Mouse (Mus musculus): ENCODE results near the gene Rufy1. TPM values are rescaled to one million over a fixed set of nuclear protein-coding genes. Genes with fewer than 3 reads are reported as not detected.

The Rufy1 gene
- total RNA-seq, 2 experiments from 2014 or later: 7.6 to 8.6 TPM

DNA sequence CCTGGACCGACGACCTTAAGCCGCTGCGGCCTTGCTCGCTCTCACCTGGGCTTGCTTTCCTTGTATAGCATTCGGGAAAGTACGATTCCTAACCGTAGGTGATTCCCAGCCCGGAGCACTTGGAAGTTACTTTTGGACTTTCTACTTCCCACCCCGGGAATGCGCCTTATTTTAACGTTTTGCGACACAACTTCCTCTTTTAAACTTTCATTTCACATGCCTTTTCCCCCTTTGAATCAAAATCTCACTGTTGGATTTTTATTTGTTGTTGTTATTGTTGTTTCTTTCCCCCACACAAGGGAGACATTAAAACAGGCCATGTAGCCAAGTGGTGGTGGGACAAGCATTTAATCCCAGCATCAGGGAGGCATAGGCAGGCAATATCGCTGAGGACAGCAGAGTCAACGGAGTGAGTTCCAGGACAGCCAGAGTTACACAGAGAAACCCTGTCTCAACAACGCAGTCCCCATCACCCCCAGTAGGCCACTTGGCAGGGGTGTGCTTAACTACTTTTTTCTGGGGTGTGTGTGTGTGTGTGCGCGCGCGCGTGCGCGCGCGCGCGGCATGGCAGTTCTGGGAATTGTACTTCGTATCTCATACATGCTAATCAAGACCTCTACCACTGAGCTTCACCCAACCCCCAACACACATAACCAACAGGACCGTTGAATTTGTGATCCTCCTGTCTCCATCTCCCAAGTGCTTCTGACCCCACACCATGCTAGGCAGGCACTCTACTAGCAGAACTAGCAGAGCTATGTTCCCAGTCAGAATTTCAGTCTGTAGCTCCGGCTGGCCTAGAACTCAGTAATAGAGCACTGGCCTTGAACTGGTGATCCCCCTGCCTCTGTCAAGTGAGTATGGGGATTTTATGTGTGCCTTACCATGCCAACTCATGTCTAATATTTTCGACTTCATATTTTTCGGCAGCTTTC, 476 bp upstream of the Rufy1 start:
- ATAC-seq (replicated peaks; ENCODE audit: low FRiP score, poor library complexity, severe bottlenecking): peak; percentile 36

DNA sequence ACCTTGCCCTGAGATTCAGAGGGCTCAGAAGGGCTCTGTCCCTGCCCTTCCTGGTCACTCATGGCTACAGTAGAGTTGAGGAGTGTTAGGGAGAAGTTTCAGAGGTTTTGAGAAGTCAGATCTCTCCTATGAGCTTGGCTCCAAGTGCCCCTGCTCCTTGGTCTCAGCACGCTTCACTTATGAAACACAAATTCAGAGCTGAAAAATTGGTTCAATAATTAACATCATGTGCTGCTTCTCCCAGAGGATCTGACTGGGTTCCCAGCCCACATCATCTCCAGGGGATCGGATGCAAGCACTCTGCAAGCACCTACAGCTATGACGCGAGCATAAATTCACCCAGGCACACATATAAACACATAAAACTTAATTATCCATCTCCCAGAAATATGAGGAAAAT, 4.9 kb downstream of the Rufy1 start:
- ATAC-seq (replicated peaks; ENCODE audit: low FRiP score, poor library complexity, severe bottlenecking): no peak

DNA sequence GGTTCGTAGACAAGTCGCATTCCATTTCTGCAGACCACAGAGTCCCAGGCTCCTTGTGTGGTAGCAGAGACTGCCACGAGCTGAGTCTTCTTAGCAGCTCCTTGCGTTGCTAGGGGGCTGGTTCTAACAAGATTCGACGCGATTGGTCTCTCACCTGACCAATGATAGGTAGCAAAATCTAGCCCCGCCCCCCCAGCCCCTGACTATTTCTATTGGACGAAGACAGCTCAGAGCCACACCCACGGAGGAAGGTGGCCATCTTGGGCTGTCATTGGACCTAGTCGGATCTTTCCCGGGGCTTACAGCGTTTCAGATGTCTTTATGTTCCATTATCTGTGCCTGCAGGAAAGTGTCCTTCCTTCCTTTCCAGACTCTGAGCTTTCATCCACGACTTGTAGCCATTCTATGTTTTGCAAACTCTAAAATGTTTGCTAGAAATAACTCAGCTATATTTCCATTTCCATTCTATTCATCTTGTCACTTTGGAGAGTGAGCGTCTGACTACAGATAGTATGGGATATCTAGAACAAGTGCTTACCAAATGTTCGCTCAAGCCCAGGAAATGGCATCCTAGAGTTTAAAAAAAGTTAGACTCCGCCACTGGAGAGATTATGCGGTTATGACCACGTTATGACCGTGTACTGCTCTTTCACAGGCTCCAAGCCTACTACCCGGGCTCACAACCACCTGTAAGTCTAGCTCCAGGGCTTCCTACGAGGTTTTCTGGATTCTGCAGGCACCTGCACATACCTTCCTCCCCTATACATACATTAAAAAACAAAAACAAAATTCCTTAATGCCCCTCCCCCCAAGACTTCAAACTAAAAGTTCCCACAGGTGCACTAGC, 8.8 kb downstream of the Rufy1 start:
- ATAC-seq (replicated peaks; ENCODE audit: low FRiP score, poor library complexity, severe bottlenecking): peak; percentile 89

DNA sequence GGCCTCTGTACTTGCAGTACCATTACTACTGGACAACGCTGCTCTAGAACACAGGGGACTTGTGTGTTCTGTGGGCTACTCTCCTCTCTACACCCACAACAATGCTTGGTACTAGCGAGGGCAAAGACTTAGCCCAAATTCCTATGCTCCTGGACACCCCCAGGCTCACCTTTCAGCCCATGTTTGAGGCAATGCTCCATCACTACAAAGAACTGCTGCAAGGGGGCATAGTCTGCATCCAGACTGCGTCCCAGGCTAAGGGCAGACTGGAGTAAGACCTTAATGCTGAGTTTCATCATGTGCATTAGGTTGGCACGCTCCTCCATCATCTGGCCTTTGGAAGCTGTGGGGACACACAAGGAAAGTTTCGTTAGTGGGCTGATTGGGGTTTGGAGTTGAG, 9.5 kb downstream of the Rufy1 start:
- ATAC-seq (replicated peaks; ENCODE audit: low FRiP score, poor library complexity, severe bottlenecking): no peak

DNA sequence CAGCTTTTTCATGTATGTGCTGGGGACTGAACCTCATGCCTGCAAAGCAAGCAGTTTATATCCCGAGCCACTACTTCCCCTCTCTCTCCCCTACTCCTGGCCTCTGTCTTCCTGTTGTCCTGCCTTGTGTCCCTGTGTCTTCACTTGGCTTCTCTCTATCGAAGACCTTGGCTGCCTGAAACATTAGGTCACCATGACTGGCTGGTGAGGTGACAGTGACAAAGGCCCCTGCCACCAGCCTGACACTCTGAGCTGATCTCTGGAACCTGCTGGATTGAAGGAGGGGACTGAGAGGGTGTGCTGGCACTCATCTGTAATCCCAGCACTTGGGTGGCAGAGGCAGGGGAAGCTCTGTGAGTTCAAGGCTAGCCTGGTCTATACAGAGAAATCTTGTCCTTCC, 13.1 kb downstream of the Rufy1 start:
- ATAC-seq (replicated peaks; ENCODE audit: low FRiP score, poor library complexity, severe bottlenecking): no peak

DNA sequence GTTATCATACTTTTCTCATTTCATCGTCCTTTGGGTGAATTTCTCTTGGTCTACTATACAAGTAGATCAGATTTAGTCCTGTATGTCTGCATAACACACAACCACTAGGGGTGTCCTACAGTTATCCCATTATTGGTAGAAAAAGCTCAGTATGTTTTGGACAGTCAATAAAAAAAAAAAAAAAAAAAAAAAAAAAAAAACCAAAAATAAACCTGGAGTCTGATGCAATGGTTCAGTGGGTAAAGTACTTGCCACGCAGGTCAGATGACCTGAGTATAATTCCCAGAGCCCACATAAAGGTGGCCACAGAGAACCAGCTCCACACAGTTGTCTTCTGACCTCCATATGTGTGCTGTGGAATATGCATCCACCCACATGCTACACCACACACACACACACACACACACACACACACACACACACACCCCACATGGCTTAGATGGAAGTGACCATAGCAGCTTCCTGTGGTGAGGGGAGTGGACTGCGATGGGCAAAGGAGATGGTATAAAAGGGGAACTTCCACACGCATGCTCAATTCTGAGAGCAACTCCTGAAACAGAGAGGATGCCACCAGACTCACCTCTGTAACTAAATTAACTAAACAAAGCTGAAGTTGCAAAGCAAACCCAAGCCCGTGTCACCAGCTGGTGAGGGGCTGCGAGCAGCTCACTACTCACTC, 15.2 kb downstream of the Rufy1 start:
- ATAC-seq (replicated peaks; ENCODE audit: low FRiP score, poor library complexity, severe bottlenecking): no peak

DNA sequence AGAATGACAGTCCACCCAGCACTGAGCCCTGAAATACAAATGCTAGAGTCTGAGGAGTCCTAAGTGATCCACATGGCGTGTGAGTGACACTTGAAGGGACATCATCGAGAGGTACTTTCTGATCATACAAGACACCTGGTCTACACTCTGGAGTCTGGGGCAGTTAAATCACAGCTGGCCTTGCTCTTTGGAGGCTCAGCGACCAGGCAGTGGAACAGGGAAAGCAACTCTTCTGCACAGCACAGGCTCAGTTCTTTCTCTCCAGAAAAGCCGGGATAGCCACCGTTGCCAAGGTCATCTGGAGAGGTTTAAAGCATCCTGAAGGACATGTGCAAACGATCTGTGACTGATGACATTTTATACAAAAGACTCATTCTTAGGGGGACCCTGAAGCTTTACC, 23.7 kb downstream of the Rufy1 start:
- no peak for ATAC-seq (replicated peaks; ENCODE audit: low FRiP score, poor library complexity, severe bottlenecking)

DNA sequence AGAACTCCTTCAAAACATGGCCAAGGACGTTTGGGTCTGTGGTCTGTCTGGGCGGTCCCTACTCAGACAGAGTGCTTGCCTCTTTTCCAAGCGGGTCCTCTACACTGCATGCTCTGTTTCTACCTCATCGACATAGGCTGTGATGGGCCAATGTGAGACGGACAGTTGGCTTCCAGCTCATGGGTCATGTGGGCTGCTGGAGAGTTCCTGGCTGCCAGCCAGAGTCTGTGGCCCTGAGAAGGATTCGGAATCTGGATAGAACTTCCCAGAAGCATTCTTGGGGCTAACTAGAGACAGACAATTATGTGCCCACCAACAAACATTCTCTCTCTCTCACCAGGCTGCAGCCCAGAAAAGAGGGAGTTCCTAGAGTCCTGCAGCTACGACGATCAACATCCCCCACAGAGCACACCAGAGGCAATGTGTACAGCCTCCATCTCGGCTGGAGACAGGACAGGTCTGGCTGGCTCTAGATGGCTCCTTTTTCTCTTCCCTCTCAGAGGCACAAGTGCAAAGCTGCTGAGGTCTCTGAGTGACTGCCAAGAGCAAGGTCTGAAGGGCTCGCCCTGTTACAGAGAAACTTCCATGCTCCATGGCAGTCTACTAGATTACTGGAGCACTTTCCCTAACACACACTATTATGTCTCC, 27.4 kb downstream of the Rufy1 start:
- no peak for ATAC-seq (replicated peaks; ENCODE audit: low FRiP score, poor library complexity, severe bottlenecking)

DNA sequence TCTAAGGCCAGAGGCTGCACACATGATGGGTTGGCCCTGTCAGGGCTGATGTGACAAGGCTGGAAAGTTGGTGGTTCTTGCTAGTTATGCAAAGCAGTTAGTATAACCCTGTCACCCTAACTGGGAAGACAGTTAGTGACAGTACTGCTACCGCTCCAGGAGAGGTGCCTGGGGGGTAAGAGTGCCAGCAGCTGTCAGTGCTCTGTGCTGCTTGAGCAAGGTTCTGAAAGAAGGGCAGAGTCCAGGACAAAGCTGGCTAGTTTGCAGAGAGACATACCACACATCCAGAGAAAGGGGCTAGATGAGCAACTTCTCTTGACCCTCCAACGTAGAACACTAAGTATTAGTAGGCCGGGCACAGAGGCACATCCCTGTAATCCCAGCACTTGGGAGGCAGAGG, 28.4 kb downstream of the Rufy1 start:
- ATAC-seq (replicated peaks; ENCODE audit: low FRiP score, poor library complexity, severe bottlenecking): no peak

DNA sequence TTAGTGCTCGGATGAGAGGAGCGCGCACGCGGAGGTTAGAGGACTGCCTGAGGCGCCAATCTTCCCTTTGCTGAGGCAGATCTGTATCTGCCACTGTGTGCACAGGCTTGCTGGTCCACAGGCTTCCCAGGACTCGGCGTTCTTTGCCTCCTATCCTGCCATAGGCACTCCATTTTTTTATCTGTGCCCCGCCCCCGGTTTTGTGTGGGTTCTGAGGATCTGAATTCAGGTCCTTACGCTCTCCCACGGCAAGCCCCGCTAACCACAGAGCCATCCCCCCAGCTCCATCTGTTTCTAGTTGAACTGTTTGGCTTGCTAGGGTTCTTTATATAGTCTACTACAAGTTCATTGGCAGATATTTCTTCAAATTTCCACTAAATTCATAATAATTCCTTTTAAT, 32.1 kb downstream of the Rufy1 start:
- no peak for ATAC-seq (replicated peaks; ENCODE audit: low FRiP score, poor library complexity, severe bottlenecking)

DNA sequence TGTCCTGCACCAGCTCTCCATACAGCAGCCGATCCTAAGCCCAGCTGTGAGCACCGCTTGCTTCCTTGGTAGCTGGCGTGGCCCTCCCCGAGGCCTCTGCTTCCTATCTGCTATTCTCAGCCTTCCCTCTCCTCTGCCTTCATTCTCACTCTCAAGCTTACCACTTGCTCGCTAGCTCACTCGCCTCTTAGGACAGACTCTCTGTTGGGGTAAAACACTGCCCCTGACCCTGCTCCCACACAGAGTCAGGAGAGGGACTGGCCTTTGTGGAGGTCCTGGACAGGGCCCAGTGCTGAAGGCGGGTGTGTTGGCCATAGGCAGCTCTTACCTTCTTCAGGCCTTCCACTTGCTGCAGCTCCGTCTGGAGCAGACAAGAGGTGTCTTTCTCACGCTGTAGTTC, 33.6 kb downstream of the Rufy1 start:
- ATAC-seq (replicated peaks; ENCODE audit: low FRiP score, poor library complexity, severe bottlenecking): no peak

DNA sequence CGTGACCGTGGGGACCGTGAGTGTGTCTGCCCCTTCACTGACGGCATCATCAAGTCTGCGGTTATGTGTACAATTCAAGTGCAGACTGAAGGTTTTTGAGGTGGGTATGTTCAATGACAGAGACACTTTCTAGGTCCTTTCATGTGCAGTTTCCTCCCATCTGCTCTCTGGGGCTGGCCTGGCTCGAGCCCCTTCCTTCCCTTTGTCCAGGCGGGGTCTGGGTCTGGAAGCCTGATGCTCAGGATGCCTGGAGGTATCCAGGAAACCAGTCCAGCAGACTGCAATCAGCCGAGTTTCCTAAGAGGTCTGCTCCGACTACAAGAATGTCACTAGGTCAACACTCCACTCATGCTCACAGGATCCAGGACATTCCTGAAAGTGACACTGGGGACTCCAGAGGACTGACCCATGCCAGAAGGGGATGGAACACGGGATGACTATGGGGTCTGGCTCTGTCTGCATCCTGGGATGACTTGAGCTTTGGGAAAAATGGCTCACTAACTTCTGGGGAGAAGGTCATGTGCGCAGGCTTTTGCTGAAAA, 34.1 kb downstream of the Rufy1 start:
- no peak for ATAC-seq (replicated peaks; ENCODE audit: low FRiP score, poor library complexity, severe bottlenecking)

DNA sequence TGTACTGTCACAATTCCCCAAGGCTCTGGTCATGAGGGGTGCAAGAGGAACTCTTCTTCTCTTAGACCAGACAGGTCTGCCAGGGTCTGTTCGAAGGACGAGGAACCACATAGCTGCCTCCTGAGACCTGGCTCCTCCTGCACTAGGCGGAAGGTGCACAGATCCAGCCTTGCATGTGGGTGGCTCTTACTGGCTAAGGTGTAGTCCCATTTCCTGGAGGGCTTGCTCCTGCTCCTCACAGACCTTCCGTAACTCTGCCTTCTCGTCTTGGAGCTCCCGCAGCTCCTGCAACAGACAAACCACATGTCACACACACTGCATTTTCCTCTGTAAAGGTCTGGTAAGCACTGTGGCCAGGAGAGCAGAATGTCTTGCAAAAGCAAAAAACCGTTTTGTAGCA, 36.2 kb downstream of the Rufy1 start:
- ATAC-seq (replicated peaks; ENCODE audit: low FRiP score, poor library complexity, severe bottlenecking): no peak

DNA sequence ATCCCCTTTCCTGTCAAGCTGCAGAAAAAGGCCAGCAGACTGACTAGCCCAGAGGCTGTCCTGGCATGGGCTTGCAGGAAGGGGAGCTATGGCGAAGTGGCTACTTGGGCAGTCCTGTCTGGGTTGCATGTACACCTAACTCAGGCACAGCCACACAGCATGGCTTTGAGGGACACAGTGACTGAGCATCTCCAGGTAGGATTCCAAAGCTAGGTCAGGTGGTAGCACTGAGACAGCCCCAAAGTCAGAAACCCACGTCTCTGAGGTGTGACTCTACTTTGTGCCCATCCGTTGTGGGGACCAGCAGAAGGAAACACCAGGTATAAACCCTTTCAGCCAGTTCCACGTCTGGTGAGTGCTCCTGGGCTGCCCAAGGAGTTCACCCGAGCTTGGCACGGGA, 37.6 kb downstream of the Rufy1 start:
- ATAC-seq (replicated peaks; ENCODE audit: low FRiP score, poor library complexity, severe bottlenecking): no peak

DNA sequence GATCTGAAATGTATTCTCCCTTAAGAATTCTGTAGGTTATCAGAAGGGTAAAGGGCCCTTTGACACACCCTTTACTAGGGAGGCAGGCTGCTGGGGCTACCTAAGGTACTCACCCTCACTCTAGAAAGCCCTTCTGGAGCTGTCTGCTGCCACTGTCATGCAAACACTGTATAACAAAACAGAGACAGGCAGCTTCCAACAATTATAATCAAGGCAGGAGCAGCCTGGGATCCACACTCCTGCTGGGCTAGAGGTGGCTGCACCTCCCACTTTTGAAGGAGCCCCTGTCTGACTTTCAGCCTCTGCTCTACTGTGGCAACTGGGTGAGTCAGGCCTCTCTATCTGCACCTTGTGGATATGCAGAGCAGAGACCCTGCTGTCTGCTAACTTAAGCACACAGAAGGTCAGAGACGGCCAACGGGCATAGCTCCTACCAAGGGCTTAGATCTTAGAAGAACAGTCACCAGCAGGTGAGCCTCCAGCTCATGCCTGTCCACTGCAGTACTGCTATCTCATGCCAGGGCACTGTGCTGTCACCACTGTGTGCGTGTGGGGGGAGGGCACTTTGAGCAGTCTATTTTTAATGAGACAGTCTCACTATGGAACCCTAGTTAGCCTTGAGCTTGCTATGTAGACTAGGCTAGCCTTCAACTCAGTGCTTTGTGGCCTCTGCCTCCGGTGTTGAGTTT, 39.5 kb downstream of the Rufy1 start:
- no peak for ATAC-seq (replicated peaks; ENCODE audit: low FRiP score, poor library complexity, severe bottlenecking)

DNA sequence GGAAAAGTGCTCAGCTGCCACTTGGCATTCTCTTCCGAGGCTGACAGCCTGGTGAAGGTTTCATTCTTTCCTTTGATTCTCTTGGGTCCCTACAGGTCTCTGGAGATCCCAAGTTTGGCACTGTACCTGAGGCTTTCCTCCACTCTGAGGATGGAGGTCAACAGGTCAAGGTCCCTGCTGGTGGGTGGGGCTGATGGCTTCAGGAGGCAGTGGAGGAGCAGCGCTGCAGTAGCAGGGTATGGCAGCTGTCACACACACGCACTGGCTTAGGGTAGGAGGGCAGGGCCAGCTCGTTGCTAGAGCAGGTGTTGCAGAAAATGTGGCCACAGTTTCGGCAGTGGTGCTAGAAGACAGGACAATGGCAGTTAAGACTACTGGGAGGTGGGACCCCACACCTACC, 41.3 kb downstream of the Rufy1 start:
- no peak for ATAC-seq (replicated peaks; ENCODE audit: low FRiP score, poor library complexity, severe bottlenecking)

DNA sequence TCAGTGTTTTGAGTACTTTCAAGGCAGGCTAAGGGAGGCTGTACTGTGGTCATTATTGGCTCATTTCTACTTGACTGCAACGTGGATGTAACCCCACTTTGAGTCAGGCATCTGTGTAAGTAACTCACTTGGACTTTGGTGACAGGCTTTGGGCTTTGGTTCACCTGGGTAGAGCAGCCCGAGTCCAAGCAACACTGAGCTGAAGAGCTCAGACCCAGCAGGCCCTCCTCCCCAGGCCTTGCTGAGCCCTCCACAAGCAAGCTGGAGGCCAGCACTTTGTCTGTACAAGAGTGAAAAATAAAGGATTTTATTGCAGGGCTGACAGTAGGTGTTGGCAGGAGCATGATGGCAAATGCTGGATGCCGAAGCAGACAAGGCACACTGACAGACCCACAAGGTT, 41.9 kb downstream of the Rufy1 start:
- ATAC-seq (replicated peaks; ENCODE audit: low FRiP score, poor library complexity, severe bottlenecking): no peak

DNA sequence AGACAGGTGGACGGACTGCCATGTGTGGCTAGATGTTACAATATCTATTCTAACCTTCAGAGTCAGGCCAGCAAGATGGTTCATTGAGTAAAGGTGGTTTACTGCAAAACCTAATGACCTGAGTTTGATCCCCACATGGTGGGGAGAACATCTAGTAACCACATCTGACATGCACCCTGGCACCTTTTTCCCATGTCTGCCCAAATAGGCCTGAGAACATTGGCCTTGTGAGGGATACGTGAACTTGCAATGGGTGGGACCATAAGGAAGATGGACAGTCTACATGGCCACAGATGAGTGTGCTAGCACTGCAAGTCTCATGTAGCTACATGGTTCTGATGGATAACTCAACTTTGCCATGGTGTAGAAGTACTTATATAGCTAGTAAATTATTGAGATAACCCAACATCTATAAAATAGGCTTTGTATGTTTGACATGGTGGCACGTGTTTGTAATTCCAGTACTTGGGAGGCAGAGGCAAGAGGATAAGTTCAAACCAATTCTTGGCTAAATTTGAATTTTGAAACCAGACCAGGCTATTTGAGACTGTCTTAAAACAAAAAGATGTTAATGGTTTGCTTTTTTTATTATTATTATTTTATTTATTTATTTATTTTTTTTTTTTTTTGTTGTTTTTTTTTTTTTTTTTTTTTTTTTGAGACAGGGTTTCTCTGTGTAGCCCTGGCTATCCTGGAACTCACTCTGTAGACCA, 42.6 kb downstream of the Rufy1 start:
- no peak for ATAC-seq (replicated peaks; ENCODE audit: low FRiP score, poor library complexity, severe bottlenecking)

DNA sequence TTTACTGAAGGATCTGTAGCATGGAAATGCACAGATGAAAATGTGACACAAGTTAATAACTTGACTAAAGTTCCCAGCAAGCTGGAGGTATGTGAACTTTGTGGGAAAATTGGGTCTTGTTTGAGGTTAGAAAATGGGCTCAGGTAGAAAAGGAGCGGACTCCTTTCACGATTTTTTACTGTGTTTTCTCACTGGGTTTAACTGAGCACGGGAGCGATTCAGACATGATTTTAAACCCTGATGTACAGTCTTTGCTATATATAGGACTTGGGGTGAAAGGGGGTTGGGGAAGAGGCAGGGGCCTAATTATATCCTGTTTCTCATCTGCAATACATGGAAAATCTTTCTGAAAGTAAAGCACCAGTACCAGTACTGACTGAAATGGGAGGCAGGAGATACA, 43.2 kb downstream of the Rufy1 start:
- no peak for ATAC-seq (replicated peaks; ENCODE audit: low FRiP score, poor library complexity, severe bottlenecking)

Measured in erythroblast, adult 5-6 weeks (primary cell).